Mouse (Mus musculus) bone marrow macrophage, adult 2 months (primary cell): Measurements from ENCODE around the gene Fbxo30. TPM values are rescaled to one million over a fixed set of nuclear protein-coding genes. Genes with fewer than 3 reads are reported as not detected.

Experiments used
- H3K27ac ChIP-seq: 2 replicates; pipeline ENCODE4 v1.5.1; 2012; ENCODE audit warnings: low read depth, low read length; ENCODE audit not compliant: insufficient read depth
- H3K4me1 ChIP-seq: 2 replicates; pipeline ENCODE4 v1.6.1; 2012; ENCODE audit warnings: low read length; ENCODE audit not compliant: control insufficient read depth, insufficient read depth
- H3K4me3 ChIP-seq: 2 replicates; pipeline ENCODE4 v1.5.1; 2012; ENCODE audit warnings: mild to moderate bottlenecking, low read length, moderate library complexity; ENCODE audit not compliant: insufficient read depth
- CTCF ChIP-seq: IDR thresholded peaks from 2 replicates; pipeline ENCODE4 v1.5.1; 2012; ENCODE audit warnings: low read depth, mild to moderate bottlenecking, low read length, moderate library complexity
- POLR2A ChIP-seq: IDR thresholded peaks from 2 replicates; pipeline ENCODE4 v1.6.1; 2012; ENCODE audit warnings: mild to moderate bottlenecking, low read depth, low read length, borderline replicate concordance
- polyA plus RNA-seq: library from polyadenylated mRNA; stranded (reverse); fragments of >200 nt; gene quantifications from 2 replicates; pipeline ENCODE4 v1.2.4, GENCODE M21; 2012; ENCODE audit not compliant: missing spikeins, insufficient read depth, insufficient read length

Fbxo30 gene
- polyA plus RNA-seq, 1 experiment, result 9.2 TPM

- TF ChIP-seq CTCF (no peak), POLR2A (no peak)
- H3K27ac ChIP-seq, result no peak overlapping the region
- peaks cover 15% of the 10 kb centered on the region for H3K4me1 ChIP-seq
- H3K4me3 ChIP-seq, result no peak overlapping the region
Measured at GRCm38 (mm10) chr10:11319446-11319970, 38.4 kb downstream of the Fbxo30 start.

DNA sequence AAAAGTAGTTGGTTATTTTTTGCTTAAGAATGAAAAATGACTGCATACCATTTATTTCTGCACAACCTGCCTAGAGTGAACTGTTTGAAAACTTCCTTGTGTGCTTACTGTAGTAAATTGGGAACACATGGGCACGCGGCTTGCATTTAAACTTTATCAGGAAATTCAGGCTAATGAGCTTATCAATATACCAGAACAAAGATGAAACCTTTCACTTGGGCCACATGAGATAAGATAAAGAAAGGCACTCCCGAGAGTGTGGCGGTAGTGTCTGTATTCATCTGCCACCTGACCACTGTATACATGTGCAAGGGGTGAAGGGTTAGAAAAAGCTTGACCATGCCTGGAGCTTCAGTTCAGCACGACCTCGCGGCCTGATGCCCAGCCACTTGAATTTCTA, 41.2 kb downstream of the Fbxo30 start:
- peaks cover 15% of the 10 kb centered on the region for H3K4me1 ChIP-seq
- TF ChIP-seq POLR2A, result no peak
- no peak for TF ChIP-seq CTCF
- H3K27ac ChIP-seq, result no peak overlapping the region
- no peak overlapping the region for H3K4me3 ChIP-seq

GRCm38 (mm10) chr10:11323202-11323898, 42.2 kb downstream of the Fbxo30 start:
- H3K27ac ChIP-seq, result peak overlapping the region; percentile 15
- H3K4me3 ChIP-seq, result no peak overlapping the region
- TF ChIP-seq CTCF (no peak), POLR2A (no peak)
- H3K4me1 ChIP-seq, result peaks cover 15% of the 10 kb centered on the region

GRCm38 (mm10) chr10:11326526-11326925, 45.4 kb downstream of the Fbxo30 start:
- TF ChIP-seq CTCF (peak; percentile 34; the same call in 1 of the 2 replicates), POLR2A (no peak)
- H3K4me1 ChIP-seq, result peaks cover 10% of the 10 kb centered on the region
- no peak overlapping the region for H3K4me3 ChIP-seq
- no peak overlapping the region for H3K27ac ChIP-seq

GRCm38 (mm10) chr10:11343205-11344141, 62.3 kb downstream of the Fbxo30 start, which contains the start of gene Epm2a:
Gene Epm2a (plus strand): TSS chr10:11343404.
- peak within 1 kb of the TSS; percentile 98 for H3K4me3 ChIP-seq
- H3K4me1 ChIP-seq, result no peaks in the 10 kb centered on the region
- H3K27ac ChIP-seq, result peak within 1 kb of the TSS; percentile 70
- TF ChIP-seq POLR2A, result no peak
- TF ChIP-seq CTCF, result no peak

DNA sequence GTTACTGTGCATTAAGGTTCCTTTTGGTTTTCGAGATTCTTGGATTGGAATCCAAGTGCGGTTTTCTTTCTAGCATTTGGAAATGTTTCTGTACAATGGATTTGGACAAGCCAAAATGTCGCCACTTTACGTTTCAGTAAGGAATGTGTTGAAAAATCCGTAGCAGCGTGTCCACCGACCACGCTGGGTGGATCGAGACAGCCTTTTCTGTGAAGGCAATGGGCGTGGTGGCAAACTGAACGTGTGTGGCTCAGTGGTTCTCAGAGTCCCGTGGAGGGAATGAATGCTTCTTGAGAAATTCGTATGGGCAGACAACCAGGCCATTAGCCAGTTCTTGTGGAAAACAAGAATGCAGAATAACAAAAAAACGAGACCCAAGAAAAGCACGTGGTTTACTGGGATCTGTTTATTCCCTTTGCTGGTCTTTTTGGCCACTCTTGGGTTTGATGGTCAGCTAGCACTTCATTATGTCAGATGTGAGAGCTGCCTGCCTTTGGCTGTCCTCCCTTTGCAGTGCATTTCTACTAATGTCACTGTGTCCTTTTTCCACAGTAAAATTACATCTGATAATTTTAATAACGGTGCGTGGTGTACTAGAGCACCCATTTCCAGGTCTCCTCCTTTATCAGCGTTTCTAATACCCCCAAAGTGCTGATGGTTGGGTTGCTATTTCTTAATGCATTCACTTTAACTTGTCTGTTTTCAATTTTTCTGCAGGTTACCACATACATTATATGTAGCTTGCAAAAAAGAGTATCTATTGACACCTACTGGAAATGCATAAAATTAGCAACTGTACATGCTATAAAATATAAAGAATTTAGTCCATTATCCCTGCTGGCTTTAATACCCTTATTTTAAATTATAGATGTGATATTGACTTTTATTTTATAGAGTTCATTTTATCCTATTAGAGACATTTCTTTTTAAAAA, 63.7 kb downstream of the Fbxo30 start:
- Histone ChIP-seq H3K4me1 (no peaks in the 10 kb centered on the region), H3K27ac (no peak overlapping the region), H3K4me3 (no peak overlapping the region)
- TF ChIP-seq CTCF, result no peak
- no peak for TF ChIP-seq POLR2A

Other genes with a start within 250 kb of the Fbxo30 start
- not detected in 2 replicates for gene Grm1, start 199.0 kb upstream of the Fbxo30 start, polyA plus RNA-seq
- 13.8 and 15.1 TPM in 2 replicates for gene Shprh, start 131.9 kb upstream of the Fbxo30 start, polyA plus RNA-seq
- 2.2 and 2.7 TPM in 2 replicates for gene Epm2a, start 62.1 kb downstream of the Fbxo30 start, polyA plus RNA-seq